Mouse (Mus musculus): ENCODE measurements at regions not wholly inside any gene's neighbourhood (a gene's known extent, or its start where the extent isn't known, plus 50 kb on each side); places are given as distances from the start of the nearest gene placed in this dataset.

- no peak overlapping the region for H3K27ac ChIP-seq (ENCODE audit: insufficient read depth, low read depth, low read length, poor library complexity, severe bottlenecking)
- TF ChIP-seq ZC3H11A (IDR thresholded peaks at IDR 0.05; ENCODE audit: borderline replicate concordance, low read depth, low read length) (no peak), HCFC1 (IDR thresholded peaks at IDR 0.05; ENCODE audit: borderline replicate concordance, insufficient read depth, low read length) (no peak), MAFK (IDR thresholded peaks at IDR 0.05; ENCODE audit: insufficient read depth, low read depth, low read length) (no peak), CHD2 (IDR thresholded peaks at IDR 0.05; ENCODE audit: low read depth, low read length) (no peak), ZNF384 (IDR thresholded peaks at IDR 0.05; ENCODE audit: low read depth, low read length) (no peak)
- H3K9ac ChIP-seq (ENCODE audit: insufficient read depth, low read depth, low read length, poor library complexity, severe bottlenecking), result no peak overlapping the region
- no peak for DNase-seq (ENCODE audit: low read depth, low spot score)
- H3K4me3 ChIP-seq (ENCODE audit: insufficient read depth in 1 of 2, low read depth in 1 of 2, low read length in 2 of 2, poor library complexity in 1 of 2, severe bottlenecking in 1 of 2), result no peak overlapping the region
- no peaks in the 10 kb centered on the region for H3K4me1 ChIP-seq (ENCODE audit: control insufficient read depth in 2 of 2, insufficient read depth in 2 of 2, low read length in 2 of 2, poor library complexity in 1 of 2)
- in situ Hi-C loops (cut with MboI; ENCODE audit: low sequenced_read_pairs in 2 of 2, unreplicated experiment in 2 of 2), result no loop called here
- no peaks in the 10 kb centered on the region for H3K9me3 ChIP-seq (ENCODE audit: control insufficient read depth, insufficient read depth, low read depth, low read length)
- H3K36me3 ChIP-seq (ENCODE audit: control insufficient read depth, insufficient read depth, low read length, poor library complexity, severe bottlenecking), result no peaks in the 10 kb centered on the region
Observed at GRCm38 (mm10) chr13:114619416-114619815, 160.7 kb upstream of the Fst start.

DNA sequence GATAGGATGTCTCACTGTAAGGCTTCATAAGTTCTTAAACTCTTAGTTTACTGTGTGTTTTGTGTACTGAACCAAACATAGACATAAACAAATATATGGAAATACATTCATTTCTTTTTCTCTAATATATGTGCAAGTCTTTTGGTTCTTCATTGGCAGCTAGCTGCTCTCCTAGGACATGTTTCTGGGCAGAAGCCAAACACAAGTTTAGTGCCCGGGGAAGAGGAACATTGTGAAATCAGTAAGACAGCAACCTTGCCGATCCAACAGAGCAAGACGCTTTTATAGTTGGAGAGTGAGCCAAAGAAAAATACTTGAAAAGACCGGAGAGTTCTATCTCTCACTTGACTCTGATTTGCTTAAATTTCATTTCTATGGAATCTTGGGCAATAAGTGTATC lies 178.0 kb upstream of the Fst start:
- TF ChIP-seq ZNF384 (IDR thresholded peaks at IDR 0.05; ENCODE audit: low read depth, low read length) (no peak), CHD2 (IDR thresholded peaks at IDR 0.05; ENCODE audit: low read depth, low read length) (no peak), ZC3H11A (IDR thresholded peaks at IDR 0.05; ENCODE audit: borderline replicate concordance, low read depth, low read length) (no peak), HCFC1 (IDR thresholded peaks at IDR 0.05; ENCODE audit: borderline replicate concordance, insufficient read depth, low read length) (no peak), MAFK (IDR thresholded peaks at IDR 0.05; ENCODE audit: insufficient read depth, low read depth, low read length) (no peak)
- in situ Hi-C loops (cut with MboI; ENCODE audit: low sequenced_read_pairs in 2 of 2, unreplicated experiment in 2 of 2), result no loop called here
- Histone ChIP-seq H3K9ac (ENCODE audit: insufficient read depth, low read depth, low read length, poor library complexity, severe bottlenecking) (no peak overlapping the region), H3K9me3 (ENCODE audit: control insufficient read depth, insufficient read depth, low read depth, low read length) (no peaks in the 10 kb centered on the region), H3K36me3 (ENCODE audit: control insufficient read depth, insufficient read depth, low read length, poor library complexity, severe bottlenecking) (no peaks in the 10 kb centered on the region), H3K4me3 (ENCODE audit: insufficient read depth in 1 of 2, low read depth in 1 of 2, low read length in 2 of 2, poor library complexity in 1 of 2, severe bottlenecking in 1 of 2) (no peak overlapping the region), H3K27ac (ENCODE audit: insufficient read depth, low read depth, low read length, poor library complexity, severe bottlenecking) (no peak overlapping the region), H3K4me1 (ENCODE audit: control insufficient read depth in 2 of 2, insufficient read depth in 2 of 2, low read length in 2 of 2, poor library complexity in 1 of 2) (no peaks in the 10 kb centered on the region)
- no peak for DNase-seq (ENCODE audit: low read depth, low spot score)

DNA sequence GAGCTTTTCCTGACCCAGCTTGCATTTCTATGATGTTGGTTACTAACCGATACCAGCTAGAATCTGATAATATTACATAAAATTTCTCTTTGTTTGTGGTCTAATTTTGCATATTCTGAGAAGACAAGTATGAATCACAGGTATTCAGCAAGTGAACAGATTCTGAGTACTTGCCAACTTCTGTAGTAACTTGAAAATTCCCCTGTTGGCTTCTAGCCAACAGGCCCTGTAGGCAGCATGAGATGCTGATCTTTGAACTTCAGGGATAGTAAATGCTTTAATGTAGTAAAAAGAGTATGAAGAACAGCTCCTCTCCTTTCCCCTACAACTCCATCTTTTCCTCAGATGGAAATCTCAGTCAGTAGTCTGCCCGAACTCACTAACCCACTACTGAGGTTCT lies 178.5 kb upstream of the Mocs2 start:
- Histone ChIP-seq H3K4me3 (ENCODE audit: insufficient read depth in 1 of 2, low read depth in 1 of 2, low read length in 2 of 2, poor library complexity in 1 of 2, severe bottlenecking in 1 of 2) (no peak overlapping the region), H3K9ac (ENCODE audit: insufficient read depth, low read depth, low read length, poor library complexity, severe bottlenecking) (no peak overlapping the region), H3K27ac (ENCODE audit: insufficient read depth, low read depth, low read length, poor library complexity, severe bottlenecking) (no peak overlapping the region), H3K36me3 (ENCODE audit: control insufficient read depth, insufficient read depth, low read length, poor library complexity, severe bottlenecking) (no peaks in the 10 kb centered on the region), H3K4me1 (ENCODE audit: control insufficient read depth in 2 of 2, insufficient read depth in 2 of 2, low read length in 2 of 2, poor library complexity in 1 of 2) (no peaks in the 10 kb centered on the region), H3K9me3 (ENCODE audit: control insufficient read depth, insufficient read depth, low read depth, low read length) (no peaks in the 10 kb centered on the region)
- TF ChIP-seq ZC3H11A (IDR thresholded peaks at IDR 0.05; ENCODE audit: borderline replicate concordance, low read depth, low read length) (no peak), MAFK (IDR thresholded peaks at IDR 0.05; ENCODE audit: insufficient read depth, low read depth, low read length) (no peak), HCFC1 (IDR thresholded peaks at IDR 0.05; ENCODE audit: borderline replicate concordance, insufficient read depth, low read length) (no peak), ZNF384 (IDR thresholded peaks at IDR 0.05; ENCODE audit: low read depth, low read length) (no peak), CHD2 (IDR thresholded peaks at IDR 0.05; ENCODE audit: low read depth, low read length) (no peak)
- no peak for DNase-seq (ENCODE audit: low read depth, low spot score)
- in situ Hi-C loops (cut with MboI; ENCODE audit: low sequenced_read_pairs in 2 of 2, unreplicated experiment in 2 of 2), result no loop called here

DNA sequence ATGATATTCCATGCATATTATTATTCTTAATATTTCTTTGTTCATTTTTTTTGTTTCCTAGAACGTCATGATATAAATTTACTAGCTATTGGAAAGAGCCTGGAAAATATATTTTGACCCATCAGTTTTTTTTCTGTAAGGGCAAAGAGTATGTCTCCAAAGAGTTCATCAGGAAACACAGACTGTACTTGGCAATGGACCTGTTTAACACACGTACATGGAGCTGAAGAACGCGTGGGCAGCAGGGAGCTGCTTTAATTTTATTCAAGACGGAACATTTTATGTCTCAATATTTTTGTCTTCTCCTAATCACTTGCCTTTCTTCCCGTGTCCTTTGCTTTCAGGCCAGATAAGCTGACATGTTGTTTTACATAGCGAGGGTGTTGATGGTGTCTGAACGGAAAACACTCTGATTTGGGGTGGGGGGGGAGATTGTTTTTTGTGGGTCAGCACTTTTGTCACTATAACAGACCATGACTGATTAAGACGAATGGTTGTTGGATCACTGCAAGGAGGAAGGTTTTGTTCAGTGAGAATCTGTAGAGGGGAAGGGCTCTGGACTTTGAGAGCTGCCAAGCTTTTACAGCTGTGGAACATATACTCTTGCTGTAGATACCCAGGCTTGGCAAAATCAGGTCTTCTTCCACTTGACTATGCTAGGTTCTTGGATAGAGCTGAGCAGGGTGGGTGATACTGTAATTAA lies 176.2 kb upstream of the Mocs2 start:
- no peaks in the 10 kb centered on the region for H3K9me3 ChIP-seq (ENCODE audit: control insufficient read depth, insufficient read depth, low read depth, low read length)
- H3K4me1 ChIP-seq (ENCODE audit: control insufficient read depth in 2 of 2, insufficient read depth in 2 of 2, low read length in 2 of 2, poor library complexity in 1 of 2), result no peaks in the 10 kb centered on the region
- no peak overlapping the region for H3K27ac ChIP-seq (ENCODE audit: insufficient read depth, low read depth, low read length, poor library complexity, severe bottlenecking)
- in situ Hi-C loops (cut with MboI; ENCODE audit: low sequenced_read_pairs in 2 of 2, unreplicated experiment in 2 of 2), result no loop called here
- no peak for TF ChIP-seq MAFK (IDR thresholded peaks at IDR 0.05; ENCODE audit: insufficient read depth, low read depth, low read length)
- TF ChIP-seq ZC3H11A (IDR thresholded peaks at IDR 0.05; ENCODE audit: borderline replicate concordance, low read depth, low read length), result no peak
- TF ChIP-seq ZNF384 (IDR thresholded peaks at IDR 0.05; ENCODE audit: low read depth, low read length), result no peak
- TF ChIP-seq HCFC1 (IDR thresholded peaks at IDR 0.05; ENCODE audit: borderline replicate concordance, insufficient read depth, low read length), result no peak
- no peak for TF ChIP-seq CHD2 (IDR thresholded peaks at IDR 0.05; ENCODE audit: low read depth, low read length)
- no peak for DNase-seq (ENCODE audit: low read depth, low spot score)
- no peak overlapping the region for H3K9ac ChIP-seq (ENCODE audit: insufficient read depth, low read depth, low read length, poor library complexity, severe bottlenecking)
- no peak overlapping the region for H3K4me3 ChIP-seq (ENCODE audit: insufficient read depth in 1 of 2, low read depth in 1 of 2, low read length in 2 of 2, poor library complexity in 1 of 2, severe bottlenecking in 1 of 2)
- no peaks in the 10 kb centered on the region for H3K36me3 ChIP-seq (ENCODE audit: control insufficient read depth, insufficient read depth, low read length, poor library complexity, severe bottlenecking)
